Mouse (Mus musculus) liver (tissue): Measurements from ENCODE around the gene Zfp54.
"Not testable (repeated sequence)": the region's sequence is repeated elsewhere in the genome, so short reads cannot be mapped to it uniquely, and the experiment has no call there.

ENCODE experiments used
- DNase-seq: peaks from one replicate; pipeline ENCODE4 v3.0.0-alpha.2; 2020; ENCODE audit warnings: mixed read lengths

Zfp54 gene

DNA sequence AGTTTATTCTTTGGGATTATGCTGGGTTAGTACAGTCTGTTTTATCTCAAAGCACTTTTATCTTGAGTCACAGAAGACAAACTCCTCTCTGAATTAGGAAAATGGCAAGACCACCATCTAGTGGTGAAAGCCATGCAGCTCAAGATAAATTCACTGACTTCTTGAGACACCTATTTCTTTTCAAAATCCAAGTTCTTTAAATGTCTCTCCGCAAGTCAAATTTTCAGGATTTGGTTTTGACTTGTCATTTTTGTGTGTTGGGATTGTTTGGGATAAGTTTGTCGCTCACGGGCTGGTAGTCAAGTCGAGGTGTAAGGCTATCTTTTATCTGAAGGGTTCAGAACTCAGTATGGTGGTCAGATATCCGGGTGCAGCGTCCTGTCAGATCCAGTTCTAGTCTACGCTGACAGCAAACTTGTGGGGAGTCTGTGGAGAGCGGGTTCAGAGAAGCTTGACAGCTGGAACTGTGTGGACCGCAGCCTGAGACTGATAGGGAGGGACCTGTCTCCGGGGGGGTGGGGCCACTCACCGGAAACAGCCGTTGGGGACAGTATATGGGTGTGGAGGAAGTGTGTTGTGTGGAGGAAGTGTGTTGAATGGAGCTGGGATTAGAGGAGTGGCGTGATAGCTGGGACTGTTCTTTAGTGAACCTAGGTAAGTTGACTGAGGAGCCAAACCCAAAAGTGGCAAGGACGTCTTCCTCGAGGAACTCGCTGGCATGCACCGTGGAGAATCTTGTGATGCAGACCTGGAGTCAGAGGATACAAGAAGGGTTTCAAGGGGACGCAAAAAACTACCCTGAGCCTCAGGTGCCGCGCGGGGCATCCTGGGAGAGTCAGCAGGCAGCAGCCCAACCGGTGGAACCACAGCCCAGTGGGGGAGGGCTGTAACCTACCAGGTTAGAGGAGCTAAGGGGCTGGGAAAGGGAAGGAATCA lies at the start of gene Zfp54:
Gene Zfp54, plus strand, starts transcription at position 564 of the 936 bp plus-strand sequence.
- DNase-seq: peak; percentile 88

- no peak for DNase-seq
These were observed 47.7 kb upstream of the Zfp54 start for GRCm38 (mm10) chr17:21375311-21375710.

GRCm38 (mm10) chr17:21383391-21384056 lies 39.5 kb upstream of the Zfp54 start, which contains the start of gene Zfp677:
Gene Zfp677, plus strand, starts transcription at chr17:21383748.
- DNase-seq: peak; percentile 71

- DNase-seq: peak; percentile 19
These were observed 39.0 kb upstream of the Zfp54 start for GRCm38 (mm10) chr17:21384057-21384411.

DNA sequence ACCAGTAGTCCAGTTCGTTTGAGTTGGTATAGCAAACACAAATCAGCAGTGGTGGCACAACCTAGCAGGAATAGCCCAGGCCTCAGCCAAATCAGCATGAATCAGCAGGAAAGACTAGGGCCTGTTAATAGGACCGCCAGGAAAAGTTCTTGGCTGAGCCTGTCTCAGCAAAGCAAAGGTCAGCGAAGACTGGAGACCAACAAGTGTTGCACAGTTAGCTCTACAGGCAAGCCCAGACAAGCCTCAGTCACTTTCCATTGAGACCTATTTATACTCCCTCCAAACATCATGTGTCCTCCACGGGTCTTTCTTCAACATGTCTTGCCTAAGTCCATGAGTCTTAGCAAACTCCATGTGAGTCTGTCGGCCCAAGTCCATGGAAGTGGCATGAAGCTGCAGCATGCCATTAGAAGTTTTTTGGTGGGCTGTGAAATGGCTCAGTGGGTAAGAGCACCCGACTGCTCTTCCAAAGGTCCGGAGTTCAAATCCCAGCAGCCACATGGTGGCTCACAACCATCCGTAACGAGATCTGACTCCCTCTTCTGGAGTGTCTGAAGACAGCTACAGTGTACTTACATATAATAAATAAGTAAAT lies 15.9 kb downstream of the Zfp54 start:
- DNase-seq: peak; percentile 3

DNA sequence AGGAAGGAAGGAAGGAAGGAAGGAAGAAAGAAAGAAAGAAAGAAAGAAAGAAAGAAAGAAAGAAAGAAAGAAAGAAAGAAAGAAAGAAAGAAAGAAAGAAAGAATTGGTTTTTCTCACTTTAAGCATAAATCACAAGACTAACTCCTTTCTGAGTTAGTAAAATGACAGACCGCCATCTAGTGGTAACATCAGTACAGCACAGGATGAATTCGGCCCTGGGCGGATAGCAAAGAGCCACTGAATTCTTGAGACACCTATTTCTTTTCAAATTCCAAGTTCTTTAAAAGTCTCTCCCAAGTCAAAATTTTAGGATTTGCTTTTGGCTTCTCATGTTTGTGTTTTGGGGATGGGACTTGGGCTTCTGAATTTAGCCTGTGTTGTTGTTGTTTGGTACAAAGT lies 26.6 kb downstream of the Zfp54 start:
- DNase-seq: peak; percentile 78

- peak; percentile 92 for DNase-seq
These were observed 27.2 kb downstream of the Zfp54 start, which contains the start of gene Zfp51 for GRCm38 (mm10) chr17:21450138-21450704. Gene Zfp51, plus strand, starts transcription at chr17:21450374.

DNA sequence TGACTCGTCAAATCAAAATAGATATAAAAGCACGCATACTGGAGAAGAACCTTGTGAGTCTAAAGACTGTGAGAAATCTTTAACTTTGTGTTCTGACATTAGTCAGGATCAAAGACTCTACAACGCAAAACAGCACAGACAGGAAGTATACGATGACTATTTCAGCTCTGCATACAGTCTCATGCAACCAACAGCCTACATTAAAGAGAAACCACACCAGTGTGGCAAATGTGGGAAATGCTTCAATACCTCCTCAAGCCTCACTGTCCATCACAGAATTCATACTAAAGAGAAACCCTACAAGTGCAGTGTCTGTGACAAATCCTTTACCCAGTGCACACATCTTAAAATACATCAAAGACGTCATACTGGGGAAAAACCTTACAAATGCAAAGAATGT lies 40.5 kb downstream of the Zfp54 start:
- DNase-seq: no peak

DNA sequence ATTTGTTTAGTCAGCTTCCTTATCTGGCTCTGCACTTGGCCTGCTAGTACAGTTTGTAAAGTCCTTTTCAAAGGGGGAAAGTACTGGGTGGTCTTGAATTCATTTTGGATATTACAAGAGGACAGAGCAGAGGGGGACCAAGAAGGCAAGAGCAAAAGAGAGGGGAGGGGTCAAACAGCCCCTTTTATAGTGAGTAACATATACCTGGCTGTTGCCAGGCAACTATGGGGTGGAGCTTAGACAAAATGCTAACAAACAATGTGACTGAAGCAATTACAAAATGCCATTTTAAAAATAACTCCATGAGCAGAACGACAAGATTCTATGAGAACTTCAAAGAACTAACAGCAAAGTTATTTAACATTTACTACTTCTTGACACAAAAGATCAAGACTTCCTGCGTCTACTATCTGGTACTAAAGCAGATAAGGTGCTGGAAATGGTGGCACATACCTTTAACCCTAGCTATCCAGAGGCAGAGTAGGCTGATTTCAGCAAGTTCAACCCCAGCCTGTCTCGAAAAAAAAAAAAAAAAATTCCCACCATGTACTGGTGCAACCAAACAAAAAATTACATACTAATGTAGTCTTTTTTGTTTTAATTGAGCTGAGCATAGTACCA lies 49.1 kb downstream of the Zfp54 start:
- DNase-seq: no peak

- DNase-seq: no peak
These were observed 49.8 kb downstream of the Zfp54 start for GRCm38 (mm10) chr17:21472653-21473307.

- DNase-seq: no peak
These were observed 50.5 kb downstream of the Zfp54 start for GRCm38 (mm10) chr17:21473362-21474190.

DNA sequence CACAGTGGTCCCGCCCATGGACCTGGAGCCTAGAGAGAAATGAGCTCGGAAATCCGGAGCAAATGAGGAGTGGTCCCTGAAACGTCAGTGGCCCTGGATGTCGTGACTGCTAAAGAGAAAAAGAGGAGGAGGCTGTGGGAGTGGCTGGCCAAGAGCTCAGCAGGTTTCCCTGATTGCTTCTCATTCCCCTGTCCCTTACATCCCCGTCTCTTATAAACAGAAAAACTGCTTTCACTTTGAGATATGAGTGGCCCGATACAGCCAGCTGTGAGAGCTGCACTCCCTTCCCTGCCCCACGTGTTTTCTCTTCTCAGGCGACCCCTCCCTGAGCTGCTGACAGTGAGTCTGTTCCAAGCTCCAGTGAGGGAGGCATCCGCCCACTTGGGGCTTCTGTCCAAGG lies 51.7 kb downstream of the Zfp54 start:
- DNase-seq: not testable (repeated sequence)

DNA sequence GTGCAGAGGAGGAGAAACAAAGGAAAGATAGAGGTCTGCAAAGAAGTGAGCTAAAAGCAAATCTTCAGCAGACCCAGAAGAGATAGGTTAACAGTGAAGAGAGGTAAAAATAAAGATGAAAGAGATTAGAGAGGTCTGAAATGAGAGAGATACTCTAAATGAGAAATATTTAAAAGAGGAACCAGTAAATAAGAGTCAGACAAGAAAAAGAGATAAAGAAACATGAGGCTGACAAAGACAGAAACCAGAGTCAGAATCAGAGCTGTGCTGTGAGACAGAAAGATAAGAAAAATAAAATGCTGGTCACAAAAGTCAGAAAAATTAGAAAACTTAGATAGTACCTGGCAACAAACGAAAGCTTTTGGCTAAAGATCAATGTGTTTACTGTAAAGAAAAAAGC lies 52.3 kb downstream of the Zfp54 start:
- DNase-seq: not testable (repeated sequence)

- DNase-seq: not testable (repeated sequence)
These were observed 53.3 kb downstream of the Zfp54 start for GRCm38 (mm10) chr17:21476351-21476750.

DNA sequence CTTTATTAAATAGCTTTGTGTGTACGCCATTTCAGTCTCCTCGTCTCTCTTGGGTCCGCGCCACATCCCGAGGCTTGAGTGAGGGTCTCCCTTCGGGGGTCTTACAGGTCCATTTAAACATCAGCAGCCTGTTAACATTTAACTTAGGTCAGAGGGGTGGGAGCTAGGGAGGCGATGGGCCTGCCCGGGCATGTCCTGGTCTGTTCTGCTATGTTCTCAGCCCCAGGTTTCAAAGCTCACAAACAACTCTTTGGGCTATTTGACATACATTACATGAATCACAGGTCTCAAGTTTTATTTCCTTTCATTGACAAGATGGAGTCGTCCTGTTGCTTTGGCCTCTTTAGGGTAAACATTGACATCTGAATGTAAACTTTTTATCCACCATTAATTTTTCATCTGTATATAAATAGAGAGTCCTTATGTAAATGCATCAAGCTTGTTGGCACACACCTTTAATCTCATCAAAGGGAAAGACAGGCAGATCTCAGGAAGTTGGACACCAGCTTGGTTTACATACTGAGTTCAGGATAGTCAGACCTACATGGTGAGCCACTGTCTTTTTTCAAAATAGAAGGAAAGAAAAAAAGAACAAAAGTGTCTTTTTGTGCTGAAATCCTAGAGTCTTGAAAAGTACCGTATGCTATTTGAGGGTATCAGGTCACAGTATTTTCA lies 55.2 kb downstream of the Zfp54 start:
- DNase-seq: not testable (repeated sequence)
